Mouse (Mus musculus): Measurements from ENCODE around the gene Galntl6. TPM values are rescaled to one million over a fixed set of nuclear protein-coding genes. Genes with fewer than 3 reads are reported as not detected.

Gene Galntl6
- polyA plus RNA-seq, 1 experiment, result 6.0 TPM

- no peak for DNase-seq
Observed at GRCm38 (mm10) chr8:57757476-57757875, 1155.0 kb downstream of the Galntl6 start.

GRCm38 (mm10) chr8:57754066-57754465 is 1158.4 kb downstream of the Galntl6 start:
- WGBS, result 63% methylated on average over 6 of the region's 6 CpGs
- H3K27ac ChIP-seq (ENCODE audit: insufficient read depth, low read length), result no peak overlapping the region
- no peak overlapping the region for H3K4me3 ChIP-seq (replicated peaks; ENCODE audit: insufficient read depth, low read depth, low read length)
- H3K27me3 ChIP-seq (ENCODE audit: control insufficient read depth, insufficient read depth, low read length), result no peaks in the 10 kb centered on the region
- no peaks in the 10 kb centered on the region for H3K4me1 ChIP-seq (ENCODE audit: control insufficient read depth, insufficient read depth, low read length)
- no peak for DNase-seq
- no peak for TF ChIP-seq POLR2A (IDR thresholded peaks at IDR 0.05; ENCODE audit: borderline replicate concordance, insufficient read depth, low read length)
- no peak for TF ChIP-seq CTCF (IDR thresholded peaks at IDR 0.05; ENCODE audit: borderline replicate concordance, insufficient read depth, low read depth, low read length)

More at GRCm38 (mm10) chr8:57757476-57757875, 1155.0 kb downstream of the Galntl6 start:
- Histone ChIP-seq H3K27ac (ENCODE audit: insufficient read depth, low read length) (no peak overlapping the region), H3K4me1 (ENCODE audit: control insufficient read depth, insufficient read depth, low read length) (no peaks in the 10 kb centered on the region), H3K27me3 (ENCODE audit: control insufficient read depth, insufficient read depth, low read length) (no peaks in the 10 kb centered on the region), H3K4me3 (replicated peaks; ENCODE audit: insufficient read depth, low read depth, low read length) (no peak overlapping the region)
- TF ChIP-seq POLR2A (IDR thresholded peaks at IDR 0.05; ENCODE audit: borderline replicate concordance, insufficient read depth, low read length), result no peak
- no peak for TF ChIP-seq CTCF (IDR thresholded peaks at IDR 0.05; ENCODE audit: borderline replicate concordance, insufficient read depth, low read depth, low read length)

DNA sequence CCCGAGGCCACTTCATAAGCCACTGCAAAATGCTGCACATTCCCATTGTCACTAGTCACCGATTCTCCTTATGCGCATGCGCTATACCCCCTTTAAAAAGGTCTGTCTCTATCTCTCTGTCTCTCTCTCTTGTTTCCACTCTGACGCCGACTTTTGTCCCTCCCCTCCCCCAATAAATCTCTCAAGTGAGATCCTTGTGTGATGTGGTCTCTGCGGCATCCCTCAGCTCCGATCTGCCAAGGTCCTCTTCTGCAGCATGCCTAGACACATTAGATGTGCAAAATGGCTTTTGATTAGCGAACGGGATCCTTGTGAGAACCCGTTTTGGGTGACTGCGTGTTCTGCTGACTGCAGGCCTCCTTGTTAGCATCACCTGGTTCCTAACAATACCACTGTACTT is 1168.8 kb downstream of the Galntl6 start:
- Histone ChIP-seq H3K27ac (ENCODE audit: insufficient read depth, low read length) (no peak overlapping the region), H3K4me1 (ENCODE audit: control insufficient read depth, insufficient read depth, low read length) (no peaks in the 10 kb centered on the region; the same call in 1 of the 2 replicates), H3K27me3 (ENCODE audit: control insufficient read depth, insufficient read depth, low read length) (no peaks in the 10 kb centered on the region), H3K4me3 (replicated peaks; ENCODE audit: insufficient read depth, low read depth, low read length) (no peak overlapping the region)
- WGBS, result 92% methylated on average over 12 of the region's 12 CpGs
- TF ChIP-seq CTCF (IDR thresholded peaks at IDR 0.05; ENCODE audit: borderline replicate concordance, insufficient read depth, low read depth, low read length) (no peak), POLR2A (IDR thresholded peaks at IDR 0.05; ENCODE audit: borderline replicate concordance, insufficient read depth, low read length) (no peak)
- DNase-seq, result no peak

DNA sequence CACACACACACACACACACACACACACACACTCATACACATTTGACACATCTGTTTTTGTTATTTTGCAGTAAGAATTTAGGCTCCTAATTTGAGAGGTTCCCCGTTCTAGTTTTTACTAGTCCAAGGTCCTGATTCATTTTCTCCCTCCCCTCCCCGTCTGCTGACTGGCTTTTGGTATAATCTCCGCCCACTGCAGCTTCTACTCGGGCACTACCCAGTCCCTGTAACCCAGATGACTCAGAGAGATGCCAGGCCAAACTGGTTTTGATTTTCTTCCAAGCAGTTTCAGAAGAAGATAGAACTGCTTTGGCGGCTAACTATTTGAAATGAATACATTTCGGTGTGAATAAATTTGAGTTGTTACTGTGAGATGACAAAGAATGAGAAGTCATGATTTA is 1170.5 kb downstream of the Galntl6 start:
- Histone ChIP-seq H3K27me3 (ENCODE audit: control insufficient read depth, insufficient read depth, low read length) (no peaks in the 10 kb centered on the region), H3K4me1 (ENCODE audit: control insufficient read depth, insufficient read depth, low read length) (no peaks in the 10 kb centered on the region; the same call in 1 of the 2 replicates), H3K27ac (ENCODE audit: insufficient read depth, low read length) (peak overlapping the region; percentile 37), H3K4me3 (replicated peaks; ENCODE audit: insufficient read depth, low read depth, low read length) (no peak overlapping the region)
- 11% methylated on average over 6 of the region's 6 CpGs for WGBS
- DNase-seq, result peak; percentile 49 to 86
- TF ChIP-seq CTCF (IDR thresholded peaks at IDR 0.05; ENCODE audit: borderline replicate concordance, insufficient read depth, low read depth, low read length) (no peak), POLR2A (IDR thresholded peaks at IDR 0.05; ENCODE audit: borderline replicate concordance, insufficient read depth, low read length) (no peak)

GRCm38 (mm10) chr8:57741309-57741708 is 1171.1 kb downstream of the Galntl6 start:
- no peaks in the 10 kb centered on the region; the same call in 1 of the 2 replicates for H3K4me1 ChIP-seq (ENCODE audit: control insufficient read depth, insufficient read depth, low read length)
- DNase-seq, result peak; percentile 83 to 91
- no peak overlapping the region for H3K4me3 ChIP-seq (replicated peaks; ENCODE audit: insufficient read depth, low read depth, low read length)
- 12% methylated on average over 8 of the region's 8 CpGs for WGBS
- H3K27me3 ChIP-seq (ENCODE audit: control insufficient read depth, insufficient read depth, low read length), result no peaks in the 10 kb centered on the region
- TF ChIP-seq CTCF (IDR thresholded peaks at IDR 0.05; ENCODE audit: borderline replicate concordance, insufficient read depth, low read depth, low read length) (no peak), POLR2A (IDR thresholded peaks at IDR 0.05; ENCODE audit: borderline replicate concordance, insufficient read depth, low read length) (no peak)
- peak overlapping the region; percentile 37 for H3K27ac ChIP-seq (ENCODE audit: insufficient read depth, low read length)

DNA sequence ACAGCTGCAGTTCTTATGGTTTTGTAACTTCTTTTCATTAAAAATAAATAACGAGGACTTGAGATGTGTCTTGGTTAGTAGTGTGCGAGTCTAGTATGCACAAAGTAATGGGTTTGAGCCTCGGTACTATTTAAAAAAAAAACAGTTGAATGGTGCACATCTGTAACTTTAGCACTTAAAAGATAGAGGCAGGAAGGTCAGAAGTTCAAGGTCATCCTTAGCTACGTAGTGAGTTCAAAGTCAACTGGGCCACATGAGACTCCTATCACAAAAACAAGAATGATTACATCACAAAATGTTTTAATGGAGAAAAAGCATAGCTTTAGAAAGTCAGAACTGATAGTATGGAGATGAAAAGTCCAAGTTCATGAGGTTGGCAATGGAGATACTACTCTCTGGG is 1175.2 kb downstream of the Galntl6 start:
- 96% methylated on average over 4 of the region's 4 CpGs for WGBS

DNA sequence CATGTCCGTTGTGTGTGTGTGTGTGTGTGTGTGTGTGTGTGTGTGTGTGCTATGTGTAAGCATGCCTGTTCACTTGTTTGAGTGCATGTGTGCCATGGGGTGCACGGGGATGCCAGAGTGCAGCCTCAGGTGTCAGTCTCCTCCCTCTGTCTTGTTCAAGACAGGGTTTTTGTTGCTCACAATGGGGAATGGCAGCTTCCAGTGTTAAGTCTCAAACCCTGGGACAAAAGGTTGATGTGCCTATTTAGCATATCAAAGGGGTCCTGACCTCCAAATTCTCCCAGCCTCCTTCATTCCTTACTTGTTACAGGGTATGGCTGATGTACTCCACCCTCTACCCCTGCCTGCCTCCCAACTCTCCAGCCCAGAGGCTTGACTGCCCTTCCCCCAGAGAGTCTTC is 1179.6 kb downstream of the Galntl6 start:
- no peak overlapping the region for H3K27ac ChIP-seq (ENCODE audit: insufficient read depth, low read length)
- TF ChIP-seq CTCF (IDR thresholded peaks at IDR 0.05; ENCODE audit: borderline replicate concordance, insufficient read depth, low read depth, low read length), result no peak
- no peak for TF ChIP-seq POLR2A (IDR thresholded peaks at IDR 0.05; ENCODE audit: borderline replicate concordance, insufficient read depth, low read length)
- WGBS, result 23% methylated on average over 2 of the region's 2 CpGs
- DNase-seq, result no peak
- H3K4me3 ChIP-seq (replicated peaks; ENCODE audit: insufficient read depth, low read depth, low read length), result no peak overlapping the region
- H3K4me1 ChIP-seq (ENCODE audit: control insufficient read depth, insufficient read depth, low read length), result no peaks in the 10 kb centered on the region
- no peaks in the 10 kb centered on the region for H3K27me3 ChIP-seq (ENCODE audit: control insufficient read depth, insufficient read depth, low read length)

More for the DNA sequence above, 1175.2 kb downstream of the Galntl6 start:
- DNase-seq, result no peak
- Histone ChIP-seq H3K27ac (ENCODE audit: insufficient read depth, low read length) (no peak overlapping the region), H3K4me3 (replicated peaks; ENCODE audit: insufficient read depth, low read depth, low read length) (no peak overlapping the region), H3K27me3 (ENCODE audit: control insufficient read depth, insufficient read depth, low read length) (no peaks in the 10 kb centered on the region), H3K4me1 (ENCODE audit: control insufficient read depth, insufficient read depth, low read length) (no peaks in the 10 kb centered on the region; the same call in 1 of the 2 replicates)
- no peak for TF ChIP-seq POLR2A (IDR thresholded peaks at IDR 0.05; ENCODE audit: borderline replicate concordance, insufficient read depth, low read length)
- TF ChIP-seq CTCF (IDR thresholded peaks at IDR 0.05; ENCODE audit: borderline replicate concordance, insufficient read depth, low read depth, low read length), result no peak

DNA sequence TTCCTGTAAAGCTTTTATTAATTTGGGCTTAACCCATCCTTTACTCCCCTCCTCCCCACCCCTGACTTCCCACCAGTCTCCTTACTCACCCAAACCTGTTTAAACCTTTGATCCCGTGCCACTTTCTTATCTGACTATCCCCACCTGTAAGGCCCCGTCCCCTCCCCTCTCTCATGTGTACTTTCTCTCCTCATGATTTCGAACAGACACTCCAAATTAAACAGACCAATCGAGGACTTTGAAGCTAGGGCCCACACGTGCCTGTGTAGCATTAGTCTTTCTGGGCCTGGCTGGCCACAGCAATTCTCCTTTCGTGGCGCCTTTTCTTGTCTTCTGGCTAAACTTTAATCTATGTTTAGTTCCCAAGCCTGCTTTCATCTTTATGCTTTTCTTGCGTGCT is 1180.8 kb downstream of the Galntl6 start:
- no peaks in the 10 kb centered on the region for H3K27me3 ChIP-seq (ENCODE audit: control insufficient read depth, insufficient read depth, low read length)
- 88% methylated on average over 8 of the region's 8 CpGs for WGBS
- no peak for DNase-seq
- no peak for TF ChIP-seq POLR2A (IDR thresholded peaks at IDR 0.05; ENCODE audit: borderline replicate concordance, insufficient read depth, low read length)
- no peak overlapping the region for H3K27ac ChIP-seq (ENCODE audit: insufficient read depth, low read length)
- H3K4me3 ChIP-seq (replicated peaks; ENCODE audit: insufficient read depth, low read depth, low read length), result no peak overlapping the region
- H3K4me1 ChIP-seq (ENCODE audit: control insufficient read depth, insufficient read depth, low read length), result no peaks in the 10 kb centered on the region

All from cerebellum, adult 2 months (tissue).